Mouse (Mus musculus): ENCODE measurements around the gene Rbm15.

DNA sequence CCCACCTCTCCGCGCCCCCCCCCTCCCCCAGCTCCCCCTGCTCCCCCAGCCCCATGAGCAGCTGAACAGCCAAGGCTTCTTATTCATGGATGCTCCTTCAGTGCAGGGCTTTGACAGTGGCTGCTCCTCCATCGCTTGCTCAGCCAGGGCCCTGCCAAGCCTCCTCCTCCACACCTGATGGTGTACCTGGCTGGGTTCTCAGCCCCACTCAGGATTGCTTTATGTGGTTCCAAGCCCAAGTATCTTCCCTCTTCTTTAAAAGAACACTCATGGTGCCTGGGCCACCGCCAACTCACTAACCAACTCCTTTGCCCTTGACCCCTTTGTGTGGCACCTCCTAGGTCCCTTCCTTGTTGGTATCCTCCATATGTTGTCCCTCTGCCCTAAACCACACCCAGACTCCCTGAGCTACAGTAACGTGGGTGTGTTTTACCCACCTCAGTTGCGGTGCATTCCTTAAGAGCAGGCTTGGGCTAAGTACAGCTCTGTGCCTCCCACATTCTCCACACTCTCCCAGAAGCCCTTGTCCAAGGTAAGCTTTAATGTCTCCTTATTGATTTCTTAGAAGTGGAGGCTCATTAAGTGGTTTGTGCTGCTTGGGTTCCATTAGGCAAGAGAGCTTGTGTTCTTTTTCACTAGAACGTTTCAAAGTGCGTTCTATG, 34.6 kb upstream of the Rbm15 start:
- TF ChIP-seq CTCF (conservative IDR thresholded peaks at IDR 0.05; ENCODE audit: low read length), result no peak
- TF ChIP-seq POU5F1 (IDR thresholded peaks at IDR 0.05; ENCODE audit: borderline replicate concordance, low read length), result no peak
- TF ChIP-seq NANOG (IDR thresholded peaks at IDR 0.05; ENCODE audit: borderline replicate concordance, low read length), result no peak

All from E14TG2a.4 (cell line).